Mouse (Mus musculus): ENCODE measurements at regions not wholly inside any gene's neighbourhood (a gene's known extent, or its start where the extent isn't known, plus 50 kb on each side); places are given as distances from the start of the nearest gene placed in this dataset.

DNA sequence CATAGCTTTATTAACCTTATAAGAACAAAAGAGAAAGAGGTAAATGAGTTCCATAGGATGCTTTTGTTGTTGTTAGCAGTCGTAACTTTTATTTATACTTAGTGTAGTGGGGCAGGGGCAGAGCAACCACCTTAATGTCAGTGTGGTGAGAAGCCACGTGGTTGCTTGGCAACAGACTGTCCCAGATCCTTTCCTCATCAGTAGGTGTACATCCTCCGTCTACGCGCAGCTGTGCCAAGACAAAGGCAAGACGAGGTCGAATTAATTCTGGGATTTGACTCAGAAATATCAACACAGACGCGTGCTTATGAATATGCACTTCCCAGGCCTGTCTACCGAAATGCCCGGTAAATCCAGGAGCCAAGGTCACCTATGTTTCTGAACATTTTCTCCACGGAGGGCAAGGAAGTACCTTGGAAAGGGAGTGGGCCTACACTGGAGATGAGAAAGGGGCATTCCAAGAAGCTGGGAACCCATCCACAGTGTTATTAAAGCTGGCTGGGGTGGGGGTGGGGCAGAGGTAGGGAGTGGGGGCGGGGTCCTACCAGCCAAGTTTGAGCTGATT is 58.4 kb upstream of the Iqsec3 start:
- TF ChIP-seq POLR2A (IDR thresholded peaks at IDR 0.05; ENCODE audit: borderline replicate concordance, low read depth, low read length) (no peak), CTCF (IDR thresholded peaks at IDR 0.05; ENCODE audit: low read depth, low read length) (no peak)
